Mouse (Mus musculus): ENCODE measurements at regions not wholly inside any gene's neighbourhood (a gene's known extent, or its start where the extent isn't known, plus 50 kb on each side); places are given as distances from the start of the nearest gene placed in this dataset.

GRCm38 (mm10) chr1:137227098-137227485 lies 266.8 kb upstream of the Nr5a2 start:
- DNase-seq (ENCODE audit: extremely low read depth, low read depth): no peak

- no peak for DNase-seq (ENCODE audit: extremely low read depth, low read depth)
Measured at GRCm38 (mm10) chr1:137226479-137227097, 266.3 kb upstream of the Nr5a2 start.

DNA sequence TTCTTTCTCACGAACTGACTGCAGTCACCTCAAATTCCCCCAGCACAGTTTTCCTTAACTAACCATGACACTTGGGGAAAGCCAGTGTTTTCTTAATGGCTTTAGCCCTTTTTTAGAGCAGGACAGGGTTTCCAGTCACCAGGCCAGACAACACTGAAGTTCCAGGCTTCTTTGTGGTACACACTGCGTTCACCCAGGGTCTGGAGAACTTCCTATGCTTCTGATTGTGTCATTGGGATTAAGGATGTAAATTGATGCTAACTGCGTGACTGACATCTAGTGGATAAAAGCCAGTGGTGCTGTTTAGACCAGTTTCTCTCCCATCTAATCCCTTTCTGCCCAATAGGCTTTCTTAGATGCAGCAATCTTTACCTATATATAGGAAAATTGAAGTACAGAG lies 265.2 kb upstream of the Nr5a2 start:
- peak; percentile 13 for DNase-seq (ENCODE audit: extremely low read depth, low read depth)

- DNase-seq (ENCODE audit: extremely low read depth, low read depth): peak; percentile 11
Measured at GRCm38 (mm10) chr1:137223052-137223451, 262.8 kb upstream of the Nr5a2 start.

- no peak for DNase-seq (ENCODE audit: extremely low read depth, low read depth)
Measured at GRCm38 (mm10) chr1:137221087-137222057, 261.1 kb upstream of the Nr5a2 start.

- no peak for DNase-seq (ENCODE audit: extremely low read depth, low read depth)
Measured at GRCm38 (mm10) chr1:137220226-137220625, 260.0 kb upstream of the Nr5a2 start.

- DNase-seq (ENCODE audit: extremely low read depth, low read depth): no peak
Measured at GRCm38 (mm10) chr1:137218611-137219010, 258.4 kb upstream of the Nr5a2 start.

DNA sequence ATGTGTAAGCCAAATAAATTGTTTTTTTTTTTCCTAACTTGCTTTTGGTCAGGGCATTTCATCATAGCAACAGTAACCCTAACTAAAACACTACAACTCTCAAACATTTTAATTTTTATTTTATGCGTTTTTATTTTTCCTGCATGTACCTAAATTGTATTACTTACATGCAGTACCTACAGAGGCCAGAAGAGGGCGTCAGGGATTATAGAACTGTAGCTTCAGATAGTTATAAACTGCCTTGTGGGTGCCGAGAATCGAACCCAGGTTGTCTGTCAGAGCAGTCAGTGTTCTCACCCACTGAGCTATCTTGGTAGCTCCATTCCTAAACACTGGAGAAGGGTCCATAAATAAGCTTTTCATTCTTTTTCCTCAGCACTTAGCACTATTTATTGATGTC lies 257.8 kb upstream of the Nr5a2 start:
- no peak for DNase-seq (ENCODE audit: extremely low read depth, low read depth)

DNA sequence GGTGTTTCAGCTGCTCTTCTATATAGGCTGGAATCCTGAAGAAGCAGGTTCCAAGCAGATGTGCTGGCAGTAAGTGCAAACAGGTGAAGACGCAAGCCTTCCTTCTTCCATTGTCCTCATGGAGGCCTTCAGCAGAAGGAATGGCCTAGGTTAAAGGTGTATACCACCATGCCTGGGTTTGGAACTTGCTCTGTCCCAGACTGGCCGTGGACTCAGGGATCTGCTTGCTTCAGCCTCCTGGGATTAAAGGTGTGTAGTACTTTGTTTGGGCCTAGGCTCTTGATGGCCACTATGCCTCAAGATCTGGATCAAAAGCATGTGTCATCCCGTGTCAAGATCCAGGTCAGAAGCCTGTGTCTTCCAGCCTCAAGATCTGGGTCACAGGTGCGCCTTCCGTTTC lies 257.0 kb upstream of the Nr5a2 start:
- no peak for DNase-seq (ENCODE audit: extremely low read depth, low read depth)

DNA sequence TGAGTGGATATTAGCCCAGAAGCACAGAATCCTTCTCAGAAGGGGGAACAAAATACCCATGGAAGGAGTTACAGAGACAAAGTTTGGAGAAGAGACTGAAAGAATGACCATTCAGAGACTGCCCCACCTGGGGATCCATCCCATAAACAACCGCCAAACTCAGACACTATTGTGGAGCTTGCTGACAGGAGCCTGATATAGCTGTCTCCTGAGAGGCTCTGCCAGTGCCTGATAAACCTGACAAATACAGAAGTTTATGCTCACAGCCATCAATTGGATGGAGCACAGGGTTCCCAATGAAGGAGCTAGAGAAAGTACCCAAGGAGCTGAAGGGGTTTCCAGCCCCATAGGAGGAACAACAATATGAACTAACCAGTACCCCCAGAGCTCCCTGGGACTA lies 254.1 kb upstream of the Nr5a2 start:
- DNase-seq (ENCODE audit: extremely low read depth, low read depth): peak; percentile 17

- no peak for DNase-seq (ENCODE audit: extremely low read depth, low read depth)
Measured at GRCm38 (mm10) chr1:137213717-137214116, 253.5 kb upstream of the Nr5a2 start.

DNA sequence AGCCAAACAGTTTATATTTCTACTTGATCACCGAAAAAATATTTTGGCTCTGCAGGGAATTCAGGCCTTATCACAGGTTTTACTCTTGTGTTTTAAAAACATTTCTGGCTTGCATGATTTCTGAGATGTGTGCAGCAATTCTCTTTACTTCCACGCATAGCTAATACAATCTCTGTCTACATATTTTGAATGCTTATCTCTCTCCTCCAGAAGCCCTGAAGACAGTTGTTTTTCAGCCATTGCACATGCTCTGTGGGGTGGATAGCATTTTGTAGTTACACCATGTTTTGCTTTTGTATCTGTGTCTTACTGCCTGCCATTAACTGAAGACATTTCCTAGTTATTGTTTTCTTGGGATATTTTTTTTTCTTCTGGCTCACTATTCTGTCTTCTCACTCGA lies 252.6 kb upstream of the Nr5a2 start:
- DNase-seq (ENCODE audit: extremely low read depth, low read depth): peak; percentile 33

DNA sequence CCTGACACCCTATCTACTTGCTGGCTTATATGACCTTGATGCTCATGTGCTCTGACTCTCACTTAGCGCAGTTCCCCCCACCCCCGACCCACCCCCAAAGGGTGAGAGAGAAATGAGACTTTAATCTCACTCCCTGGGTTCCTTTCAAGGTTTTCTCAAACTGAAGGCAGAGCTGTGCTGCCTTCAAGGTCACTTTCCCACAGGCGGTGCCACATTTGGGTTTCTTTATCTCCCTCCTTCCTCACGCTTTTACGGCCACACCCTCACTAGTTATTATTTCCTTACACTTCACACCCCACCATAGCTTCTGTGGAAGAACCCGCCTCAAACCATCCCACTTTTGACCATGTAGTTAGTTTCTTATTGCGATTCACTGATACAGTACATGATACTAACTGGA lies 244.1 kb upstream of the Nr5a2 start:
- DNase-seq (ENCODE audit: extremely low read depth, low read depth): no peak

GRCm38 (mm10) chr1:137203512-137203911 lies 243.3 kb upstream of the Nr5a2 start:
- no peak for DNase-seq (ENCODE audit: extremely low read depth, low read depth)

DNA sequence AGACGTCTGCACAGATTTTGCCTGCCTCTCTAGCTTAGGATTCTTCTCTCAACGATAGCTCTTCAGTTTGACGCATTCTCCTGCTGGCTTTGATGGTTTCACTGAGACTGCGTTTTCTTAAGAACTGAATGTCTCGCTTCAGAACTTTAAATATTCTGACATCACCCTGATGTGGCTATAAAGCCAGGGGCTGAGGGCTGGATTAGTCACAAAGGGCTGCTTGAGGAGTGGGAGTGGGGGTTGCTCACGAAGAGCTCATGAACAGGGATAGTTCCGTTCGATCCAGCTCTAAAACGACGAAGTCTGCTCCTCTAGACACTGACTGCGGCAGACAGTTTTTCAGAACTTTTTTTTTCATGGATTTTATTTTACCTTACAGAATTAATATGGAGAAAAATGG lies 240.7 kb upstream of the Nr5a2 start:
- no peak for DNase-seq (ENCODE audit: extremely low read depth, low read depth)

- DNase-seq (ENCODE audit: extremely low read depth, low read depth): no peak
Measured at GRCm38 (mm10) chr1:137195962-137196361, 235.7 kb upstream of the Nr5a2 start.

DNA sequence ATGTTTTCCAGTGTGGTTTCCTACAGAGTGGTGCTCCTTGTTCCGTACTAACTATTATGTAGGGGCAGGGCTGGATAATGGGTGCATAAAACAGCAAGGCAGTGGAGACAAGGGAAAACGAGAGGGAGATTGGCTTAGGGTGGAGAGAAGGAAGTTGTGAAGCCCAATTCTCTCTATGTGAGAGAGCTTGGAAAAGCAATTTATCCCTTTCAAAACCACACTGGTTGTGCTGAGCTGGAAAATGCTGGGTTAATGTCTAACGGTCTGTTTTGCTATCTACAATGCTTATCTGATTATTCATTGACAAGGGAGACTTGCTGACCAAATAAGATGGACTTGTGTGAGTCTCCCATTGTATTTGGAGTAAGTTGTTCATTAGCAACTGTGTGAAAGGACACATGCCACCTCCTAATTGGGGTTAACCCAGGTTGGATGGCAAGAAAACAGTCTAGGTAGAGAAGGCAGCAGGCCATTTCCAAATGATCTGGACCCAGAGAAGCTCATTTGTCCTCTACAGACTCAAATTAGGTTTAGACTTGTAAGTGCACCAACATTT lies 234.9 kb upstream of the Nr5a2 start:
- no peak for DNase-seq (ENCODE audit: extremely low read depth, low read depth)

- no peak for DNase-seq (ENCODE audit: extremely low read depth, low read depth)
Measured at GRCm38 (mm10) chr1:137178231-137178630, 218.0 kb upstream of the Nr5a2 start.

GRCm38 (mm10) chr1:137176696-137177095 lies 216.4 kb upstream of the Nr5a2 start:
- no peak for DNase-seq (ENCODE audit: extremely low read depth, low read depth)

GRCm38 (mm10) chr1:137174081-137174480 lies 213.8 kb upstream of the Nr5a2 start:
- no peak for DNase-seq (ENCODE audit: extremely low read depth, low read depth)

DNA sequence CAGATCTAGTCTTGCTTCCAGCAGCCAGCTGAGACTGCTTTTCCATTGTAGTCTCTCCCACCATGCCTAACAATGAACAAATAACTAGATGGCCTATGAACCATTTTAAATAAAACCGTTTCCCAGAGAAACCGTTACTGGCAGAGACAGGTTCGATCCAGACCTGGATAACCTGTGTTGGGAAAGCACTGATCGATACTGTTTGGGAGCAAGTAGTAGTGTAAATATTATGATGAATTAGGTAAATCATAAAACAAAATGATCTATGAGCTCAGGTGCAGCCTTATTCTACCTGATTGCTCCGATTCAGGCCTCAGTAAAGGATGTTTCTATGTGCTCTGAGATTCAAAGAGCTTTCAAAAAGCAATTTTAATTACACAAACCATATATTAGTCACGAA lies 211.9 kb upstream of the Nr5a2 start:
- DNase-seq (ENCODE audit: extremely low read depth, low read depth): no peak

GRCm38 (mm10) chr1:137171451-137171850 lies 211.2 kb upstream of the Nr5a2 start:
- no peak for DNase-seq (ENCODE audit: extremely low read depth, low read depth)

Data from MEL-GATA-1-ER (cell line).